Mouse (Mus musculus): ENCODE results near the gene Pkd2l1. TPM values are rescaled to one million over a fixed set of nuclear protein-coding genes. Genes with fewer than 3 reads are reported as not detected.

The Pkd2l1 gene
- total RNA-seq (2023): not detected

GRCm38 (mm10) chr19:44192342-44192741, at the start of gene Pkd2l1:
Pkd2l1 (minus strand) TSS chr19:44192442.

GRCm38 (mm10) chr19:44203015-44203564, 10.8 kb upstream of the Pkd2l1 start, which contains the start of gene Scd3:
Scd3 (plus strand) TSS chr19:44203269.

GRCm38 (mm10) chr19:44145702-44146567, 46.3 kb downstream of the Pkd2l1 start, which contains the start of gene Bloc1s2:
Bloc1s2 (minus strand) TSS chr19:44146446.

DNA sequence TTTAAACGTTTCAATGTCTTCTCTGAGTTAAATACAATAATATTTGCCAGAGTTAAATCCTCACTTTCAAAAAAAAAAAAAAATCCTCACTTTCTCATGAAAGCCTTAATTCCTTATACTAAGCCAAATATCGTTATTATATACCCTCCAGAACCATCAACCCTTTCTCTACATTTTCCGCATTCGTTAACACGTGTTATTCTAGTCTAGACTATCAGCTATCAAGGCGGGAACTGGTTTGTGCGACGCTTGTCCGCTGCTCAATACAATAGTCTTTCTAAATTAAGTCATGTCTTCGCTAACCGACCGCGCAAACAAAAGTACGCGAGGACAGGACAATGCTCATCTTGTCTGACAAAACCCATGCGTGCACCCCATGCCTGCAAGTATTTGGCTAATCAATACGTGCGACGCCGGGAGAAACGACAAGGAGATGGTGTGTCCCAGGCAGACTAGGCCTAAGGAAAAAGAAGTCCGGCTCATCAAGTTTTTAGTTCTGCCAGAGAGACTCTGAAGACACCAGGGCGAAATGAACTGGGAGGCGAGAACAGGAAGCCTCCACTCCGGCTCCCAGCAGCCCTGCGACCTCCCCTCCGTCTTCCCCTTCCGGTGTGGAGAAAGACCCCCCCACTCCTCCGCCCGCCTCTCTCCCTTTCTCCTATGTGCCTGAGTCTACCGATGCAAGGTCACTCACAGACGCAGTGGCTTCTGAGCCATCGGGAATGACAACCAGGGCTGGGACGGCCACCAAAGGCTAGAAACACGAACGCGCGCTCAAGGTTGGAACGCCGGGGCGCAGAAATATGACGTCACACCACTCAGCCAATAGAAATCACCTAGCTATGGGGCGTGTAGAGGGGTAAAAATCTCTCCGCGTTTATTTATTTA, 56.9 kb downstream of the Pkd2l1 start, which contains the start of gene Cwf19l1:
Gene Cwf19l1, minus strand, starts transcription at position 805 of the 888 bp plus-strand sequence.

GRCm38 (mm10) chr19:44106831-44107660, 85.2 kb downstream of the Pkd2l1 start, which contains the start of gene Chuk:
Chuk (minus strand) TSS chr19:44107480.

Other genes starting within 250 kb of the Pkd2l1 start
- gene Cpn1, start 205.9 kb downstream of the Pkd2l1 start, total RNA-seq (2023): not detected
- not detected for gene Cyp2c23, start 163.2 kb downstream of the Pkd2l1 start, total RNA-seq (2023)
- gene Erlin1, start 122.7 kb downstream of the Pkd2l1 start, total RNA-seq (2023): 10 to 100 TPM; 49.5 to 50.7 TPM
- 10 to 100 TPM; 63.6 to 64.4 TPM for gene Chuk, start 85.0 kb downstream of the Pkd2l1 start, total RNA-seq (2023)
- 10 to 100 TPM; 14.8 to 20.9 TPM for gene Cwf19l1, start 56.6 kb downstream of the Pkd2l1 start, total RNA-seq (2023)
- gene Bloc1s2, start 46.0 kb downstream of the Pkd2l1 start, total RNA-seq (2023): 10 to 100 TPM; 80.2 to 81.4 TPM
- gene Scd3, start 10.8 kb upstream of the Pkd2l1 start, total RNA-seq (2023): not detected
- gene Scd2, start 101.2 kb upstream of the Pkd2l1 start, total RNA-seq (2023): 10 to 100 TPM; 23.9 to 31.8 TPM
- gene Scd4, start 140.7 kb upstream of the Pkd2l1 start, total RNA-seq (2023): under 1 TPM; 0.24 to 0.34 TPM
- 1 to 10 TPM; 7.1 to 9.0 TPM for gene Scd1, start 215.4 kb upstream of the Pkd2l1 start, total RNA-seq (2023)